Mouse (Mus musculus): ENCODE measurements around the gene Wdr59.

DNA sequence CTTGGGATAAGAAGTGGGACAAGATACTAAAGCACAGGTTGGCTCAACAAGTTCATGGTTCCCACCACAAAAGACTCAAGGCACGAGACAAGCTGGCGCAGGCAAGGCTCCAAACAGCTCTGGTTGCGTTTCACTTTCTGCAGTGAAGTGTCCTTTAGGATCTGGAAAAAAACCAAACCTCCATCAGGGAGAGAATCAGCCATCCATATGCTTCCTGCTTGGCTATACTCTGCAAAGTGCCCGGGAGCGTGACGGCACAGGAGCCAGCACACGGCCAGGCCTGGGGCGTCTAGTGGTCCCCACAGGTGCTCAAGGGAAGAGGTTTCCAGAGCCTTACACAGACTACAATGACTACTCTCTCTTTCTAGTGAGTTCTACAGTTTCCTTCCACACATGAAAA, 41.2 kb downstream of the Wdr59 start:
- TF ChIP-seq TAL1 (conservative IDR thresholded peaks at IDR 0.05; ENCODE audit: low read depth, low read length) (no peak), CTCF (IDR thresholded peaks at IDR 0.05; ENCODE audit: low read depth, low read length) (no peak), GATA1 (IDR thresholded peaks at IDR 0.05; ENCODE audit: borderline replicate concordance, low read length) (no peak), POLR2AphosphoS5 (IDR thresholded peaks at IDR 0.05; ENCODE audit: insufficient replicate concordance, low read depth, low read length) (no peak), GATA2 (IDR thresholded peaks at IDR 0.05; ENCODE audit: borderline replicate concordance, low read depth, low read length) (no peak)

Data from G1E (cell line).